8 mouse cellular contexts compared by ENCODE assay signal in the genomic region with DNA sequence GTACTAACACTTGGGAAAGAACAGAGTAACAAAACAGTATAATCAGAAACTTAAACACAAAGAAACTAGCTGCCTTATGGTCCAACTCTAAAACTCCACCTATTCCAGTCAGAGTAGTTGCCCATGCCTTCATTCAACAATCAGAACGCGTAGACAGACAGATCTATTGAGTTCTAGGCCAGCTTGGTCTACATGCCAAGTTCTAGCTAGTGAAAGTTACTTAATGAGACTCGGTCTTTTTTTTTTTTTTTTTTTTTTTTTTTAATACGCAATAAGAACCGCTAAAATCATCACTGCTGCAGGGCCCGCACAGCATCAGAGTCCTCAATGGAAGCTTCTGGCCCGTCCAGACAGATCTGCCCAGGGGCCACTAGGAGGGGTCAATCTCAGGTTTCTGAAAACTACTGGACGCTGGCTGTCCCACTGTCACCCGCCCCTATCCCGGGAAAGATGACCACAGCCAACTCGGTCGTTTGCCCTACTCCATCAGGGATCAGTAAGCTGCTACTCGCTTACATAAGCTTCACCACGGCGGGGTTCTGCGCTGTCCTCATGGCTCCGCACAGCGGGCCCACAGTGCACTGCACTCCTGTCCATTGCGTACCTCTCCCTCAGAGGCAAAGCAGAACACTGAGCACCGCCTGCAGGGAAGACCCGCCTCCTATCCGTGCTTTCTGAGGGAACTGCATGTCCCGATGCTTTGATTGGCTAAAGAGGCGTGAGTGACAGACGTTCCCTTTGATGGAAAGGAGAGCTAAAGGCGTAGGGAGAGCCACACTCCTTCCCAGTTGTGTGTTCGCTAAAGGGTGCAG. TPM values are rescaled to one million over a fixed set of nuclear protein-coding genes. Genes with fewer than 3 reads are reported as not detected.
DNase-seq lines count a peak whose midpoint lies in the region; ATAC-seq and TF ChIP-seq lines count a peak whose summit lies in the region.

TSS of gene Zfp788 (plus strand) at position 795 of the 812 bp plus-strand sequence.

- TF ChIP-seq POLR2A in CH12.LX (IDR thresholded peaks at IDR 0.05; ENCODE audit: low read depth, low read length), result peak; percentile 34; the same call in 1 of the 2 replicates

- TF ChIP-seq RAD21 in CH12.LX (IDR thresholded peaks at IDR 0.05; ENCODE audit: low read depth, low read length), result peak; percentile 54

- dilution Hi-C loops in CH12.LX (cut with MboI; ENCODE audit: extremely low pct_ligation_motif_present, extremely low pct_unique_long_range_greater_than_20kb, low sequenced_read_pairs), result no loop called here

- peaks cover 13% of the 10 kb centered on the region for H3K79me2 ChIP-seq in CH12.LX (replicated peaks; ENCODE audit: control insufficient read depth, extremely low read depth, insufficient read depth, poor library complexity, severe bottlenecking)

- peak within 1 kb of the TSS; percentile 58 to 73 (median 67) for H3K4me3 ChIP-seq in CH12.LX (replicated peaks in 1 of 3; ENCODE audit: low read depth in 2 of 3, low read length in 2 of 3, poor library complexity in 1 of 3)
- peak within 1 kb of the TSS; percentile 56 for H3K4me3 ChIP-seq in forebrain, embryonic 11.5 days (ENCODE audit: low read depth, low read length)
- peak within 1 kb of the TSS; percentile 72 for H3K4me3 ChIP-seq in heart, embryonic 16.5 days (ENCODE audit: low read length)
- peak within 1 kb of the TSS; percentile 72 for H3K4me3 ChIP-seq in liver, embryonic 15.5 days (replicated peaks)
- H3K4me3 ChIP-seq in neural tube, embryonic 12.5 days, result peak within 1 kb of the TSS; percentile 46

- H3K4me1 ChIP-seq in CH12.LX (ENCODE audit: control insufficient read depth in 1 of 2, insufficient read depth in 2 of 2), result peaks cover 2 to 15% of the 10 kb centered on the region in 2 experiments; a peak in 3 of 4 replicates
- H3K4me1 ChIP-seq in forebrain, embryonic 11.5 days (replicated peaks; ENCODE audit: control insufficient read depth, insufficient read depth, low read length), result 0 out of 2 replicates have a peak, but pooled peaks cover 2% of the 10 kb centered on the region
- H3K4me1 ChIP-seq in heart, embryonic 16.5 days (ENCODE audit: control insufficient read depth, insufficient read depth, low read length), result 0 out of 2 replicates have a peak, but pooled peaks cover 5% of the 10 kb centered on the region
- peaks cover 14% of the 10 kb centered on the region for H3K4me1 ChIP-seq in liver, embryonic 15.5 days (replicated peaks)
- peaks cover 4% of the 10 kb centered on the region for H3K4me1 ChIP-seq in neural tube, embryonic 12.5 days

- peak; percentile 94 for DNase-seq in CH12.LX (ENCODE audit: extremely low read depth)
- peak; percentile 84 for DNase-seq in c-Kit-positive CD71-positive TER-119-negative erythroid progenitor cells, embryonic 14.5 days (ENCODE audit: low read depth)
- peak; percentile 90 for DNase-seq in forebrain, embryonic 11.5 days (ENCODE audit: low spot score)
- DNase-seq in kidney, postnatal 36 days, result peak; percentile 94 to 98
- peak; percentile 97 for DNase-seq in telencephalon, adult 2 months (ENCODE audit: low read depth, low spot score)

- TF ChIP-seq EP300 in CH12.LX (IDR thresholded peaks at IDR 0.05; ENCODE audit: low read length), result no peak

- in situ Hi-C loops in CH12.LX (cut with MboI; ENCODE audit: low pct_ligation_motif_present, low pct_unique_long_range_greater_than_20kb, low sequenced_read_pairs), result loop anchor here (25.0 kb wide), 1 partner anchor 245 kb away; the partner anchor contains the start of gene AI987944

- peak within 1 kb of the TSS; percentile 37 for H3K9ac ChIP-seq in CH12.LX (ENCODE audit: insufficient read depth, low read depth)
- peak within 1 kb of the TSS; percentile 75 for H3K9ac ChIP-seq in forebrain, embryonic 11.5 days (ENCODE audit: low read length)
- peak within 1 kb of the TSS; percentile 85 for H3K9ac ChIP-seq in heart, embryonic 16.5 days (ENCODE audit: low read length)
- peak within 1 kb of the TSS; percentile 47 for H3K9ac ChIP-seq in liver, embryonic 15.5 days
- peak within 1 kb of the TSS; percentile 62 for H3K9ac ChIP-seq in neural tube, embryonic 12.5 days

- peak; percentile 96 for ATAC-seq in forebrain, embryonic 11.5 days (replicated peaks; ENCODE audit: low FRiP score)
- ATAC-seq in heart, embryonic 16.5 days (replicated peaks; ENCODE audit: extremely low read depth, insufficient read depth, low FRiP score), result peak; percentile 98
- peak; percentile 94 for ATAC-seq in liver, embryonic 15.5 days (ENCODE audit: insufficient read depth)
- peak; percentile 97 for ATAC-seq in neural tube, embryonic 12.5 days (ENCODE audit: low FRiP score, low read depth)

- H3K4me2 ChIP-seq in CH12.LX (ENCODE audit: insufficient read depth, low read depth, poor library complexity, severe bottlenecking), result peak within 1 kb of the TSS; percentile 75
- H3K4me2 ChIP-seq in forebrain, embryonic 11.5 days (ENCODE audit: low read depth, low read length, severe bottlenecking), result peak within 1 kb of the TSS; percentile 86
- peak within 1 kb of the TSS; percentile 95 for H3K4me2 ChIP-seq in heart, embryonic 16.5 days (ENCODE audit: low read depth, low read length)
- peak within 1 kb of the TSS; percentile 90 for H3K4me2 ChIP-seq in liver, embryonic 15.5 days
- peak within 1 kb of the TSS; percentile 63 for H3K4me2 ChIP-seq in neural tube, embryonic 12.5 days (replicated peaks)

- peak within 1 kb of the TSS; percentile 77 for H3K27ac ChIP-seq in CH12.LX (ENCODE audit: insufficient read depth, low read depth)
- H3K27ac ChIP-seq in forebrain, embryonic 11.5 days (ENCODE audit: low read depth, low read length), result peak within 1 kb of the TSS; percentile 93
- H3K27ac ChIP-seq in heart, embryonic 16.5 days (ENCODE audit: low read length), result peak within 1 kb of the TSS; percentile 98
- peak within 1 kb of the TSS; percentile 86 for H3K27ac ChIP-seq in liver, embryonic 15.5 days (replicated peaks)
- peak within 1 kb of the TSS; percentile 65 for H3K27ac ChIP-seq in neural tube, embryonic 12.5 days

- no peaks in the 10 kb centered on the region for H3K9me3 ChIP-seq in CH12.LX (replicated peaks; ENCODE audit: low read length)
- peaks cover 3% of the 10 kb centered on the region; the same call in 1 of the 2 replicates for H3K9me3 ChIP-seq in forebrain, embryonic 11.5 days (ENCODE audit: control insufficient read depth, low read length)
- peaks cover 4% of the 10 kb centered on the region for H3K9me3 ChIP-seq in heart, embryonic 16.5 days (replicated peaks; ENCODE audit: control insufficient read depth, low read length)
- no peaks in the 10 kb centered on the region for H3K9me3 ChIP-seq in liver, embryonic 15.5 days (replicated peaks)
- peaks cover 13% of the 10 kb centered on the region; the same call in 1 of the 2 replicates for H3K9me3 ChIP-seq in neural tube, embryonic 12.5 days

- WGBS in forebrain, embryonic 11.5 days, result 1% methylated on average over 27 of the region's 27 CpGs
- WGBS in heart, embryonic 16.5 days, result 2% methylated on average over 27 of the region's 27 CpGs
- 1% methylated on average over 27 of the region's 27 CpGs for WGBS in liver, embryonic 15.5 days (ENCODE audit: insufficient replicate concordance)
- 3% methylated on average over 27 of the region's 27 CpGs for WGBS in neural tube, embryonic 12.5 days

- peaks cover 15 to 35% of the 10 kb centered on the region in 2 experiments for H3K36me3 ChIP-seq in CH12.LX (replicated peaks in 1 of 2; ENCODE audit: control insufficient read depth in 1 of 2, insufficient read depth in 1 of 2, low read length in 1 of 2)
- H3K36me3 ChIP-seq in forebrain, embryonic 11.5 days (ENCODE audit: control insufficient read depth, insufficient read depth, low read length), result peaks cover 13% of the 10 kb centered on the region; the same call in 1 of the 2 replicates
- peaks cover 25% of the 10 kb centered on the region for H3K36me3 ChIP-seq in heart, embryonic 16.5 days (ENCODE audit: control insufficient read depth, insufficient read depth)
- H3K36me3 ChIP-seq in liver, embryonic 15.5 days (replicated peaks), result peaks cover 10% of the 10 kb centered on the region; the same call in 1 of the 2 replicates
- peaks cover 30% of the 10 kb centered on the region for H3K36me3 ChIP-seq in neural tube, embryonic 12.5 days

- H3K27me3 ChIP-seq in CH12.LX (replicated peaks), result no peaks in the 10 kb centered on the region
- no peaks in the 10 kb centered on the region for H3K27me3 ChIP-seq in forebrain, embryonic 11.5 days (ENCODE audit: control insufficient read depth, insufficient read depth, low read length)
- H3K27me3 ChIP-seq in heart, embryonic 16.5 days (ENCODE audit: control insufficient read depth, insufficient read depth, low read length), result no peaks in the 10 kb centered on the region
- H3K27me3 ChIP-seq in liver, embryonic 15.5 days, result no peaks in the 10 kb centered on the region
- no peaks in the 10 kb centered on the region for H3K27me3 ChIP-seq in neural tube, embryonic 12.5 days (replicated peaks)

- TF ChIP-seq CTCF in CH12.LX (conservative IDR thresholded peaks at IDR 0.05 in 1 of 2, IDR thresholded peaks at IDR 0.05 in 1 of 2; ENCODE audit: low read depth in 2 of 2, low read length in 2 of 2), result peak in 1 of 2 experiments; percentile 61; a peak in 2 of 4 replicates

TF ChIP-seq in CH12.LX, 34 proteins besides CTCF, POLR2A, EP300 and RAD21 (continues in another document):
- TF ChIP-seq MAFK (IDR thresholded peaks at IDR 0.05; ENCODE audit: insufficient replicate concordance, low read length), result no peak
- no peak for TF ChIP-seq MXI1 (IDR thresholded peaks at IDR 0.05; ENCODE audit: low read depth, low read length)
- peak; percentile 22; the same call in 1 of the 2 replicates for TF ChIP-seq NRF1 (IDR thresholded peaks at IDR 0.05; ENCODE audit: low read depth, low read length)
- peak; percentile 11; the same call in 1 of the 2 replicates for TF ChIP-seq NELFE (IDR thresholded peaks at IDR 0.05; ENCODE audit: low read depth, low read length)
- no peak for TF ChIP-seq E2F4 (IDR thresholded peaks at IDR 0.05; ENCODE audit: insufficient replicate concordance, low read depth, low read length)
- no peak for TF ChIP-seq HCFC1 (IDR thresholded peaks at IDR 0.05; ENCODE audit: low read depth, low read length)
- TF ChIP-seq IRF4 (IDR thresholded peaks at IDR 0.05; ENCODE audit: low read depth, low read length), result no peak
- peak; percentile 70 for TF ChIP-seq ZNF384 (IDR thresholded peaks at IDR 0.05; ENCODE audit: low read depth, low read length)
- no peak for TF ChIP-seq KAT2A (IDR thresholded peaks at IDR 0.05; ENCODE audit: insufficient replicate concordance, low read length)
- TF ChIP-seq JUND (conservative IDR thresholded peaks at IDR 0.05; ENCODE audit: low read depth, low read length), result no peak

RNA-seq across cellular contexts. Expression of gene Zfp788, which starts in this region (rescaled TPM):
- 4.8 and 5.0 TPM in 2 replicates for total RNA-seq in CH12.LX (2012; rRNA removed)
- total RNA-seq in CH12.LX (2014; rRNA removed), result 11.6 and 13.8 TPM in 2 replicates
- polyA plus RNA-seq in CH12.LX (2012; ENCODE audit: insufficient read length, low read depth), result 5.4 and 5.6 TPM in 2 replicates
- polyA plus RNA-seq in forebrain, embryonic 11.5 days (2014; fragmentation: Nextera tagmentation; extraction: Ambion mirVana), result 16.2 and 19.2 TPM in 2 replicates
- polyA plus RNA-seq in heart, embryonic 16.5 days (2015; fragmentation: Nextera tagmentation; extraction: Ambion mirVana), result 5.9 and 6.4 TPM in 2 replicates
- 1.6 and 2.0 TPM in 2 replicates for polyA plus RNA-seq in liver, embryonic 15.5 days (2015; fragmentation: Nextera tagmentation; extraction: Ambion mirVana)
- polyA plus RNA-seq in neural tube, embryonic 12.5 days (2016; fragmentation: Nextera tagmentation; extraction: Ambion mirVana), result 19.5 and 20.3 TPM in 2 replicates

Comparison
In these comparisons a context has a peak if more than half of its experiments do, and no peak if none do; other contexts are left out.
1. Peak in every context shown above with its lines: DNase-seq, ATAC-seq, H3K4me3 ChIP-seq and H3K27ac ChIP-seq.